Mouse (Mus musculus): Measurements from ENCODE around the gene Bst1. TPM values are rescaled to one million over a fixed set of nuclear protein-coding genes. Genes with fewer than 3 reads are reported as not detected.

Bst1 gene
- polyA plus RNA-seq, 1 experiment from 2014 or later = 2.0 TPM

- Histone ChIP-seq H3K9ac (ENCODE audit: low read length) (no peak overlapping the region), H3K4me1 (replicated peaks; ENCODE audit: control insufficient read depth, insufficient read depth, low read length) (no peaks in the 10 kb centered on the region), H3K27me3 (ENCODE audit: control insufficient read depth, insufficient read depth, low read depth, low read length) (no peaks in the 10 kb centered on the region), H3K4me2 (ENCODE audit: low read depth, low read length) (no peak overlapping the region), H3K4me3 (ENCODE audit: low read length) (no peak overlapping the region), H3K36me3 (ENCODE audit: control insufficient read depth, insufficient read depth, low read length) (no peaks in the 10 kb centered on the region), H3K9me3 (ENCODE audit: control insufficient read depth, low read length) (no peaks in the 10 kb centered on the region), H3K27ac (ENCODE audit: low read length) (no peak overlapping the region)
- ATAC-seq (ENCODE audit: low read depth) = no peak
- WGBS = 59% methylated on average over 5 of the region's 5 CpGs
Observed at GRCm38 (mm10) chr5:43860670-43861431, 42.2 kb downstream of the Bst1 start.

GRCm38 (mm10) chr5:43863642-43864041 is 45.0 kb downstream of the Bst1 start:
- H3K27ac ChIP-seq (ENCODE audit: low read length) = no peak overlapping the region
- 37% methylated on average over 6 of the region's 6 CpGs for WGBS
- no peak overlapping the region for H3K4me3 ChIP-seq (ENCODE audit: low read length)
- ATAC-seq (ENCODE audit: low read depth) = no peak
- H3K4me1 ChIP-seq (replicated peaks; ENCODE audit: control insufficient read depth, insufficient read depth, low read length) = no peaks in the 10 kb centered on the region; the same call in 1 of the 2 replicates
- H3K27me3 ChIP-seq (ENCODE audit: control insufficient read depth, insufficient read depth, low read depth, low read length) = no peaks in the 10 kb centered on the region
- H3K36me3 ChIP-seq (ENCODE audit: control insufficient read depth, insufficient read depth, low read length) = no peaks in the 10 kb centered on the region
- no peak overlapping the region for H3K9ac ChIP-seq (ENCODE audit: low read length)
- H3K4me2 ChIP-seq (ENCODE audit: low read depth, low read length) = no peak overlapping the region
- H3K9me3 ChIP-seq (ENCODE audit: control insufficient read depth, low read length) = no peaks in the 10 kb centered on the region

- Histone ChIP-seq H3K27me3 (ENCODE audit: control insufficient read depth, insufficient read depth, low read depth, low read length) (no peaks in the 10 kb centered on the region), H3K36me3 (ENCODE audit: control insufficient read depth, insufficient read depth, low read length) (no peaks in the 10 kb centered on the region), H3K9ac (ENCODE audit: low read length) (no peak overlapping the region), H3K27ac (ENCODE audit: low read length) (no peak overlapping the region), H3K4me1 (replicated peaks; ENCODE audit: control insufficient read depth, insufficient read depth, low read length) (no peaks in the 10 kb centered on the region; the same call in 1 of the 2 replicates), H3K4me3 (ENCODE audit: low read length) (no peak overlapping the region), H3K4me2 (ENCODE audit: low read depth, low read length) (no peak overlapping the region), H3K9me3 (ENCODE audit: control insufficient read depth, low read length) (no peaks in the 10 kb centered on the region)
- ATAC-seq (ENCODE audit: low read depth) = no peak
- 53% methylated on average over 2 of the region's 2 CpGs for WGBS
Observed at GRCm38 (mm10) chr5:43865316-43865715, 46.6 kb downstream of the Bst1 start.

- Histone ChIP-seq H3K4me3 (ENCODE audit: low read length) (peak within 1 kb of the TSS; percentile 48), H3K4me1 (replicated peaks; ENCODE audit: control insufficient read depth, insufficient read depth, low read length) (no peaks in the 10 kb centered on the region; the same call in 1 of the 2 replicates), H3K9me3 (ENCODE audit: control insufficient read depth, low read length) (no peaks in the 10 kb centered on the region), H3K9ac (ENCODE audit: low read length) (peak within 1 kb of the TSS; percentile 61), H3K4me2 (ENCODE audit: low read depth, low read length) (peak within 1 kb of the TSS; percentile 66), H3K36me3 (ENCODE audit: control insufficient read depth, insufficient read depth, low read length) (no peaks in the 10 kb centered on the region), H3K27me3 (ENCODE audit: control insufficient read depth, insufficient read depth, low read depth, low read length) (no peaks in the 10 kb centered on the region), H3K27ac (ENCODE audit: low read length) (peak within 1 kb of the TSS; percentile 38)
- ATAC-seq (ENCODE audit: low read depth) = no peak
Observed at GRCm38 (mm10) chr5:43868253-43868652, 49.6 kb downstream of the Bst1 start, which contains the start of gene Cd38. TSS of gene Cd38 (plus strand) at chr5:43868553.

- H3K9me3 ChIP-seq (ENCODE audit: control insufficient read depth, low read length) = no peaks in the 10 kb centered on the region
- ATAC-seq (ENCODE audit: low read depth) = peak; percentile 80
- H3K9ac ChIP-seq (ENCODE audit: low read length) = peak overlapping the region; percentile 61
- H3K4me1 ChIP-seq (replicated peaks; ENCODE audit: control insufficient read depth, insufficient read depth, low read length) = no peaks in the 10 kb centered on the region; the same call in 1 of the 2 replicates
- H3K36me3 ChIP-seq (ENCODE audit: control insufficient read depth, insufficient read depth, low read length) = no peaks in the 10 kb centered on the region
- peak overlapping the region; percentile 48 for H3K4me3 ChIP-seq (ENCODE audit: low read length)
- no peaks in the 10 kb centered on the region for H3K27me3 ChIP-seq (ENCODE audit: control insufficient read depth, insufficient read depth, low read depth, low read length)
- WGBS = 3% methylated on average over 28 of the region's 28 CpGs
- peak overlapping the region; percentile 66 for H3K4me2 ChIP-seq (ENCODE audit: low read depth, low read length)
- peak overlapping the region; percentile 38 for H3K27ac ChIP-seq (ENCODE audit: low read length)
Observed at GRCm38 (mm10) chr5:43868711-43869600, 50.3 kb downstream of the Bst1 start.

GRCm38 (mm10) chr5:43871845-43872244 is 53.2 kb downstream of the Bst1 start:
- no peak overlapping the region for H3K9ac ChIP-seq (ENCODE audit: low read length)
- H3K36me3 ChIP-seq (ENCODE audit: control insufficient read depth, insufficient read depth, low read length) = no peaks in the 10 kb centered on the region
- no peak overlapping the region for H3K4me3 ChIP-seq (ENCODE audit: low read length)
- no peaks in the 10 kb centered on the region; the same call in 1 of the 2 replicates for H3K4me1 ChIP-seq (replicated peaks; ENCODE audit: control insufficient read depth, insufficient read depth, low read length)
- 60% methylated on average over 1 of the region's 1 CpGs for WGBS
- H3K27me3 ChIP-seq (ENCODE audit: control insufficient read depth, insufficient read depth, low read depth, low read length) = no peaks in the 10 kb centered on the region
- no peak overlapping the region for H3K27ac ChIP-seq (ENCODE audit: low read length)
- no peak for ATAC-seq (ENCODE audit: low read depth)
- no peaks in the 10 kb centered on the region for H3K9me3 ChIP-seq (ENCODE audit: control insufficient read depth, low read length)
- no peak overlapping the region for H3K4me2 ChIP-seq (ENCODE audit: low read depth, low read length)

GRCm38 (mm10) chr5:43872652-43873051 is 54.0 kb downstream of the Bst1 start:
- 48% methylated on average over 1 of the region's 1 CpGs for WGBS
- Histone ChIP-seq H3K27ac (ENCODE audit: low read length) (no peak overlapping the region), H3K36me3 (ENCODE audit: control insufficient read depth, insufficient read depth, low read length) (no peaks in the 10 kb centered on the region), H3K4me3 (ENCODE audit: low read length) (no peak overlapping the region), H3K4me2 (ENCODE audit: low read depth, low read length) (no peak overlapping the region), H3K4me1 (replicated peaks; ENCODE audit: control insufficient read depth, insufficient read depth, low read length) (no peaks in the 10 kb centered on the region; the same call in 1 of the 2 replicates), H3K27me3 (ENCODE audit: control insufficient read depth, insufficient read depth, low read depth, low read length) (no peaks in the 10 kb centered on the region), H3K9ac (ENCODE audit: low read length) (no peak overlapping the region), H3K9me3 (ENCODE audit: control insufficient read depth, low read length) (no peaks in the 10 kb centered on the region)
- ATAC-seq (ENCODE audit: low read depth) = no peak

- Histone ChIP-seq H3K4me1 (replicated peaks; ENCODE audit: control insufficient read depth, insufficient read depth, low read length) (0 out of 2 replicates have a peak, but pooled peaks cover 2% of the 10 kb centered on the region), H3K27ac (ENCODE audit: low read length) (no peak overlapping the region), H3K4me2 (ENCODE audit: low read depth, low read length) (no peak overlapping the region), H3K9me3 (ENCODE audit: control insufficient read depth, low read length) (no peaks in the 10 kb centered on the region), H3K27me3 (ENCODE audit: control insufficient read depth, insufficient read depth, low read depth, low read length) (no peaks in the 10 kb centered on the region), H3K9ac (ENCODE audit: low read length) (no peak overlapping the region), H3K36me3 (ENCODE audit: control insufficient read depth, insufficient read depth, low read length) (no peaks in the 10 kb centered on the region), H3K4me3 (ENCODE audit: low read length) (no peak overlapping the region)
- no peak for ATAC-seq (ENCODE audit: low read depth)
- 75% methylated on average over 3 of the region's 3 CpGs for WGBS
Observed at GRCm38 (mm10) chr5:43882034-43882433, 63.3 kb downstream of the Bst1 start.
